Mouse (Mus musculus) c-Kit-negative CD71-positive TER-119-positive erythroid progenitor cells, embryonic 14.5 days (primary cell): ENCODE measurements around the gene Gm7075.
"Not testable (repeated sequence)": the region's sequence is repeated elsewhere in the genome, so short reads cannot be mapped to it uniquely, and the experiment has no call there.

Experiments used
- DNase-seq: peaks from one replicate; pipeline ENCODE4 v3.0.0-alpha.2; 2013; ENCODE audit warnings: low read depth, low spot score

The Gm7075 gene

DNA sequence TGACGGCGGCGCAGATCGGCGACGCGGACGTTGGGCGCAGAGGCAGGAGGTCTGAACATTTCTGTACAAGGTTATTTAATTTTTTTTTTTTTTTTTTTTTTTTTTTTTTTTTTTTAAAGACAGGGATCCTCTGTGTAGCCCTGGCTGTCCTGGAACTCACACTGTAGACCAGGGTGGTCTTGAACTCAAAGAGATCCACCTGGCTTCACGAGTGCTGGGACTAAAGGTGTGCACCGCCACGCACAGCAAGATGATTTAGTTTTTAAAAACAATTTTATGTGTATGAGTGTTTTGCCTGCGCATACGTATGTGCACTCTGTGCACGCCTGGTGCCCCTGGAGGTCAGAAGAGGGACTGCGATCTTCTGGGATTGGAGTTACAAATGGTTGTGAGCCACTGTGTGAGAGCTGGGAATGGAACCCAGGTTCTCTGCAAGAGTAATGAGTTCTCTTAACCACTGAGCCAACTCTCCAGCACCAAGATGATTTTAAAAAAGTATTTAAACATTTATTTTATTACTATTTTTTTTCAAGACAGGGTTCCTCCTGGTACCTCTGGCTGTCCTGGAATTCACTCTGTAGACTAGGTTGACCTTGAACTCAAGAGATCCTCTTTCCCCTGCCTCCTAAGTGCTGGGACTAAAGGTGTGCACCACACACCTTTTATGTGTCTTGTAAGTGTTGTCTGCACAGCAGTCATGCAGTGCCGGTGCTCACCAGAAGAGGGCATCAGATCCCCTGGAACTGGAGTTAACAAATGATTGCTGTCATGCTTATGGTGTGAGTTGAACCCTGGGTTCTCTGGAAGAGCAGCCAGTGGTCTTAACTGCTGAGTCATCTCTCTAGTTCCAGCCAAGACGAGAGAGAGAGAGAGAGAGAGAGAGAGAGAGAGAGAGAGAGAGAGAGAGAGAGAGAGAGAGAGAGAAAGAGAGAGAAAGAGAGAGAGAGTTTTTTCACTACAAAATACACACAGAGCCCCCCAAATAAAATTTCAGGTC lies at the start of gene Gm7075:
TSS of gene Gm7075 (minus strand) at position 51 of the 997 bp plus-strand sequence.
- DNase-seq, result no peak

DNA sequence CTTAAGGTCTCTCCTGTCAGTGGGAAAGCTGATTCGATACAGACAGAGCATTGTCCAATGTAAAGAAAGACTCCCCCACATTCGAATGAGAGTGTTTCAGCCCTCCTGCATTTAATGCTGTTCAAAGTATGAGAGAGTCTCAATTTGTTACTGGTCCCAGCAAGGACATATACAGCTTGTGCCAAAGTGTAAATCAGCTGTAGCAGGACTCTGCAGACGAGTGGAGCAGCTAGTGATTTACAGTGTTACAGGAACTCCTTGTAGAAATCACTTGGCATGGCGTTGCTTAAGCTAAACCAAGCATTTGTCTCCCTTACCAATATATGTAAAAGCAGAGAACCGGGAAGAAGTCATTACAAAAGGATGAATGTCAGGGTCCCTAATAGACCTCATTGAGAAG lies 39.3 kb upstream of the Gm7075 start:
- DNase-seq, result no peak

DNA sequence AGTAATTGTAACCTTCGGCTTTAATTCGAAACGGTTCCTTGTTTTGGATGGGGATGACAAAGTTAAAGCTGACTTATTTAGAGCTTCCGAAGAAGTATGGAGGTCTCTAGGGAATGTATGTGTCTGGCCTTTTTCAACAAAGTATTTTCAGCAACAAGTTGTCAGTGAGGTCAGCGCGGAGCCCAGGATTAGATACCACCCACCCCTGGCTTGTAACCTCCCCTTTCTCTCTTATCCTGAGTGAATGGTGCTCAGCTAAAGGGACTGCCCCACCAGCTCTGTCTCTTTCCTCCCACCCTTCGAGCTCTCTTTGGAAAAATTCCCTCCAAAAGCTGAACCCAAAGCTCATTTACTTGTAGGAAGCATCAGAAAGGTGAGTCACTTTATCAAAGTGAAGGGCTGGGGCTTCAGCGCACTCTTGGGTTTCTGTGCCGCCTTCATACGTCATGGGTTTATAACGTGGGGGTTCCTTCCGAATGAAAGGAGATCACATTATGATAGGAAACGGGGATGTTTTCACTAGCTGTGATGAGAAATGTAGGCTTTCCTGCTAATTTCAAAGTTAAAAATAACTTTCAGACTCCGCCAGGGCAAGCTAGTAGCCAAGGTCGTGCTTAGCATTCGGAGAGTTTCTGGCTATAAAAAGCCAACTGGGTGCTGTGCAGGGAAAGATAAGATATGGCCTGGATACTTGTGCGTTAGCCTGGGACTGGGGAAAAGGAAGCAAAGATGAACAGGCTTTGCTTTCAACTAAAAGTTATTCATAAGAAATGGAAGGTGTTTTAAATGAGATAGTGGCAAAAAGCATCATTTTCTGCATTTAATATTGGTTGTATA lies 35.9 kb upstream of the Gm7075 start:
- DNase-seq, result no peak

DNA sequence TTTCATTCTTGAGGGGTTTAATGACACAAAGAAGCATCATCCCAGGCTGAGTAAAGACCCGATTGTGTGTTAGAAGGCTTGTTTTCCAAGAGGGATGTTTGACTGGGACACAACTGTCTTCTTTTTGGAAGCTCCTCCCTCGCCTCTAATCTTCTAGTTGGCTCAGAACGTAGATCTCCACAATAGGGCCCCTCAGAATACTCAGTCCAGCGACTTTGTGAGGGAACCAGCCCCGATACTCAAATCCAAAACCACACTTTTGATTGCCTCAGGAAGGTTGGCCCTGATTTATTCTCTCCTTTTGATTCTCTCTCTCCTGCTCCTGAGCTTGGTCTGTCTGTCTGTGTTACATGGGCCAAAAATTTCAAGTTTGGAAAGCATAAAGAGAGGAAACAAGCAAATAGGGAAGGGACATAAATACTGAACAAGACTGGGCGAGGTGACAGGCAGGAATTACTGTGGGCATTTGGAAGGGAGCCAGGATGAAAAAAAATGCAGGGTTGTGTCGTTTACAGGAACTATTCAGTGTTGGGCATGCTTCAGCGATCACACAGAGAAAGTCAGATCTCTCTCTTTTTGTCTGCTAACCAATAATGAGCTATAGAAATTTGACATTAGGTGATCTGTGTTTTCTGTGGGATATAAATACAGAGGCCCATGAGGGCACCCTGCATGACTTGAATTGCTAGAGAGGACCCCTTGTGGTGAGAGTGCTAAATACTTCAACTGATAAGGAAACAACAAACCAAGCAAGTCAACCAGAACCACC lies 33.7 kb upstream of the Gm7075 start:
- no peak for DNase-seq

DNA sequence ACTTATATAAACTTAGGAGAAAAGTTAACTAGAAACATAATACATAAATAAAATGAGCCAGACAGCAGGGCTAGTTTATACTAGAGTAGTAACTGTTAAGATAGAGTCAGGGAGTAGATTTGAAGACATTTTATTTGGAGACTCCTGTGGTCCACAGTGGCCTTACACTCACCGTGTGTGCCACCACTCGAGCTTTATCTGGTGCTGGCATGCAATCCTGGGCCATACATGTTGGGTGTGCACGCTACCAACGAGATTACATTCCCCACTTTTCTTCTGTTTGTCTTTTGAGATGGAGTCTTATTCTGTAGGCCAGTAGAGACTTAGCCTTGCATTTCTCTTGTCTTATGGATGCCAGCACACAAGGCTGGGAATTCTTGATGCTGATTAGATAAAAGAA lies 32.3 kb upstream of the Gm7075 start:
- no peak for DNase-seq

DNA sequence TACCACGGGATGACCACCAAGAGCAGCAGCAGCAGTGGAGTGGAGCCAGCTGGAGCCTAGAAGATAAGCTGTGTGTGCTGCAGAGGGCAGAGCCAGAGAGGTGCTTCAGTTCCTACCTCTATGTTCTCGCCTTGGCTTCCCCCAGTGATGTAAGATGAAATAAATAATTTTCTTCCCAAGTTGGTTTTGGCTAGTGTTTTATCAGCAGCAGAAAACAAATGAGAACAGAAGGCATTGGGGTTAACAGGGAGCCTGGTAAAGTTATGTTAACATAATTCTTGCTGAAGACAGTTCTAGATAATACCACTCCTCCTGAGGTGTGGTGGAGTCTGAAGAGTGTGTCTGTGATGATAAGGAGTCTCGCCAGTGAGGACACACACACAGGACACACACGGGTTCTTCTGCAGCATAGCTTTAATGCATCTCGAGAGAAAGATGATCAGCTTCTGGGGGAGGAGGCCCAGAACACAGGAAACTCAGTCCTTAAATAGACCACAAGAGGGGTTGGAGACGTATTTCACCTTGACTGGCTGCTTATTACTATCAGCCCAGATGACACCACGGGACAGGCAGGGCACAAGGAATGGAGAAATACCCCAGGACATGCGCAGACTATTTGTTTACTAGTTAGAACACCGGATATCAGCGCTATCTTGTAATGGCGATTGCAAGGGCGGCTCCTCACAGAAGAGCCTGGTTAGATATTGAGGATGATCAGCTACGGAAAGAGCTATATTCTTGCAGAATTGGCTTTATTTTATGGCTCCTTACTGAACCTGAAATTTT lies 23.2 kb upstream of the Gm7075 start:
- DNase-seq, result not testable (repeated sequence)

DNA sequence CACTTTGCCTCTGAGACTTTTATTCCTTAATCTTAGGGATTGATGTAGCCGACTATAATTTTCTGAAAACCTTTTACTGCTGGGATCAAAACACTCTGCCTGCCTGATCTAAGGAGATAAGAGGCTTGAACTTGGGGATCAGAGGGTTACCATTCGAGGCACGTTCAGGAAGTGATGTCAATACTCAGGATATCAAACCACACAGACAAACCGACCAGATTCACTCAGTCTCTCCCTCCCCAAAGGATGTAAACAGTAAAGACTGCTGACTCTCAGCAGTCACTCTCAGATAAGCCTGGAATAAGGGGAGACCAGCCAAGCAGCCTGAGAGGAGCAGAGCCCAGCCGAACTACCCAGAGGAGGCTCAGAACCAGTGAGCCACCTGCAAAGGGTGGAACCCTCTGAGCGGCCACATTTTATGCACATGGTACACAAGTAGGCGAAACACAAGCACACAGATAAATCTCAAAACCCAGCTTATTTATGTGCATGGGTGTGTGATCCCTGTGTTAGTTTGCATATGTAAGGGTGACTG lies 18.2 kb upstream of the Gm7075 start:
- DNase-seq, result no peak

DNA sequence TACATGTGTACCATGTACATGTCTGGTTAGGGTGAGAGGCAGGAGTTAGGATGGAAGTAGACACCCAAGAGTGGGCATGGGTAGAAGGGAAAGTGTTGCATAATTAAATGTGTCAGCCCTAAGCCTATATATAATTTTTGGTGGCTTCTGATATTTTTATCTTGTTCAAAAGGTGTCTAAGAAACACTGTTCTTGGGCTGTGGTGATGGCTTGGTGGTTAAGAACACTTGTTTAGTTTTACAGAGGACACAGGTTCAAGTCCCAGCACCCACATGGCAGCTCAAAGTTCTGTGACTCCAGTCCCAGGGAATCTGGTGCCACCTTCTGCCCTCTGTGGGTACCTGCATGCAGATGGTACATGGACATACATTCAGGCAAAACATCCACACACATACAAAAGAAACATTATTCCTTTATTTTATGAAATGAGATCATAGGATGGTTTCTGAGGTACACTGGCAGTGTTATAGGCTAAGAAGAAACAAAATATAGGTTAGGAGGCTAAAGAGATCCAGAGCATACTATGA lies 17.2 kb upstream of the Gm7075 start:
- DNase-seq, result no peak

DNA sequence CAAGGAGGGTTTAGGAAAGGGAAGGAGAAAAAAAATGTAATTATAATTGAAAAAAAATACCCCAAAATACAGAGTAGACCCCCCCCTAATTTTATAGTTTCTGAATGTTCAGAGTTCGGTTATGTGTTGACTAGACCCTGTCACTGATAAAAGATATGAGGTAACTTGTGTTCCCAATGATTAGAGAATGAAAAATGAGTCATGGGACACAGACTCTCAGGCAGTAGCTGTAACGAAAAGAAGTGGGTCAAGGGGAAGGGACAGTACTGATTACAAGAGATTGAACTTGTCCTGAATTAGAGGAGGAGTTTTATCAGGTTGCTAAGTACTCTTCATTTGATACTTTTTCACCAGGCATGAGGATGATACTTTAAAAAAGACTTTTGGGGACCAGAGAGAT lies 11.3 kb upstream of the Gm7075 start:
- no peak for DNase-seq

DNA sequence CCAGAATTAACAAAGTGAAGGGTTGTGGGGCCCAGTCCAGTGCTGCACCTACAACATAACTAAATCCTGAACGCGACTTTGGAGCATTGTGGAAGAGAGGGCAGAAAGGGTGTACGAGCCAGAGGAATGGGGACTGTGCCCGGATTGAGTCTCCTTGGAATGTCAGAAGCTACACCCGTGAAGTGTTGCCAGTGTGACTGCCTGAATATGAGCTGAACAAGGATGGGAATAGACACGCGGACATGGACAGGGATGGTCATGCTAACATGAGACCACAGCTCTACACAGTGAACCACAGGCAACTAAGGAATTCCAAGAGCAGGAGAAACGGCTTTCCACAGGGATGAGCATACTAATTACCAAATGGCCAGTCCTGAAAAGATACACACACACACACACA lies 10.5 kb upstream of the Gm7075 start:
- no peak for DNase-seq

DNA sequence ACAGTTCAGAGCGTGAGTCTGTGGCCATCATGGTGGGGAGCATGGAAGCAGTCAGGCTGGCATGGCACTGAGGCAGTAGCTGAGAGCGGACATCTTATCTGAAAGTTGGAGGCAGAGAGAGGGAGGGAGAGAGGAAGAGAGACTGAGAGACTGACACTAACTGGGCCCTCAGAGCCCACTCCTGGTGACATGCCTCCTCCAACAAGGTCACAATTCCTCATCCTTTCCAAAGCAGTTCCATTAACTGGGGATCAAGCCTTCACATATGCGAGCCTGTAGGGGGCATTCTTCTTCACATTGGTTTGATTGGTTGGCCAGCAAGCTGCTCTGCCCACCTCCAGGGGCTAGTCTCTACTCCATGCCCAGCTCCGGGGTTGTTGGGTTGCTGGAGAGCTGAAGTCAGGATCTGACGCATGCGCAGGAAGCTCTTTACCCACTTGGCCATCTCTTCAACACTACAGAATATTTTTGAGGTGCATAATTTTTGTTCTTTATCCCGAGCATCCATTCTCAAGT lies 9.7 kb upstream of the Gm7075 start:
- DNase-seq, result no peak

DNA sequence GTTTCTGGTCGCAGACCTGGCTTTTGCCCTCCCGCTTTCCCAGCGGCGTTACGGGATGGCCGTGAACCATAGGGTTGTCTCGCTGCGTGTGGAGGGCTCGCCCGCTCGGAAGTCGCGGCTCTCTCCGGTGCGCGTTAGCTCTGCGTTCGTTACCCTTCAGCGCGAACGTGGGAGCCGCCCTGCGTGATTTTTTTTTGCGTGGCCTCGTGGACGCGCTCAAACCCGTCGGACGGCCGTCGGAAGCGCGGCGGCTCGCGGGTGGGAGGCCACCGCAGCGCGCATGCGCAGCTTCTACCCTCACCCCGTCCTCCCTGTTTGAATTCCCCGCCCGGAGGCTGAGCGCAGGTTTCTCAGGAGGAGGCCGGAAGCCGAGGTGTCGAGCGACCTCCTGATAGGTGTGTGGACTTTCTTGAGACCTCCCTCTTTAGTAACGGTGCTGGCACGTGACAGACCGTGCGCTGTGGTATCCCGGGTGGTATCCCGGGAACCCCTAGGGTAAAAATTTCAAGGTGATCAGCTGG lies 8.3 kb upstream of the Gm7075 start, which contains the start of gene Ctnna3:
TSS of gene Ctnna3 (plus strand) at position 314 of the 521 bp plus-strand sequence.
- peak; percentile 88 for DNase-seq

DNA sequence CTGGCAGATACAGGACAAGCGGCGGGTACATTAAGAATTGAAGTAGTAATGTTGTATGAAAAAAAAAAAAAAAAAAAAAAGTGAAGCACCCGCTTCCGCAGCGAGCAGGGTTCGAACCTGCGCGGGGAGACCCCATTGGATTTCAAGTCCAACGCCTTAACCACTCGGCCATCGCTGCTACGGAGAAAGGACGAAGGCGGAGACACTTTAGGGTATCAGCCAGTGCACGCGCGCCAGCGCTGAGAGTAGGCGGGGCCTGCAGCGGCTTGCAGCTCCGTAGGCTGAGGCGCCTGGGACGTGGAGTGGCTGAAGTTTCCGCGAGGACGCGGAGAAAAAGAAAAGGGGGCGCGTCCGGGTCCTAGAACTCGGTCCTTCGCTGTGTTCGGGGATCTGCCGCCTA lies 7.8 kb upstream of the Gm7075 start:
- peak; percentile 91 for DNase-seq

DNA sequence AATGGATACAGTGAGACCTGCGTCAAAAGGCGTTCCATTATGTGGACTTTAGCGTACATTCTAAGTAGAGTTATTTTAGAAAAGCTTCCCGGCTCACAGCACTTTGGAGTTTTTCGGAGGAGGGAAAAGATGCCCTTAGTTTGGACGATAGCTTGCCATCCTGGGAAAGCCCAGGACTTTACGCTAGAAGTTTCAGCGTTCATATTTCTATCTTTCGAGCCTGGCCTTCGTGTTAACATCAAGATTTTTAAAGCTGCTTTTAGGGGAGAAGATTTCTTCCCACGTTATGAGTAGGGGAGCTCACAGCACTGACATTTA lies 7.4 kb upstream of the Gm7075 start:
- no peak for DNase-seq

DNA sequence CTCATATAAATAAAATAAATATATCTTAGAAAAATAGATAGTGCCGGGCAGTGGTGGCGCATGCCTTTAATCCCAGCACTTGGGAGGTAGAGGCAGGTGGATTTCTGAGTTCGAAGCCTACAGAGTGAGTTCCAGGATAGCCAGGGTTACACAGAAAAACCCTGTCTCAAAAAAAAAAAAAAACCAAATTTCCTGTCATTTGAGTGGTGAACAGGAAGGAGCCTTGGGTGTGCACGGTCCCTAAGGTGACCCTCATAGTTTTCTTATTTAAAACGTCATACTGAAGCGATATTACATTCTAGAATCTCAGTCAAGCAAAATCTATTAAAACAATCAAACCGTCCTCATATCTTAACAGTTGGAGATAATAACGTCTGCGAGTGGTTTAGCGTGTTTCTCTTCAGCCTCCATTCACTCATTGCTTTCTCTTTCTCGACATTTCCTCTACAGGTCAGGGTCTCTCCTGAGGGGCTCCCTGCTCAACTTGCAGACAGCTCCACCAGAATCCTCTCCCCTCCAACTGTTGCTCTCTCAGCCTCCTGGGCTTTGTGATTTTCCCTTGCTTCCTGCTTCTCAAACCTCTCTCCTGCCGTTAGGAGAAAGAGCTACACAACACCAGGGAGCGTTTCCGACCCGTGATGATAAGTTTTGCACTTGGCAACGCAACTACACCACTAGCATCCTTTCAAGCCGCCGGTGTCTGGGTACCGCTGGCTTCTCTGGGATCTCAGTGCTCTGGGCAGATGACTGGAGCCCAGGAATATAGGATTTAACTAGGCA lies 6.8 kb upstream of the Gm7075 start:
- no peak for DNase-seq

DNA sequence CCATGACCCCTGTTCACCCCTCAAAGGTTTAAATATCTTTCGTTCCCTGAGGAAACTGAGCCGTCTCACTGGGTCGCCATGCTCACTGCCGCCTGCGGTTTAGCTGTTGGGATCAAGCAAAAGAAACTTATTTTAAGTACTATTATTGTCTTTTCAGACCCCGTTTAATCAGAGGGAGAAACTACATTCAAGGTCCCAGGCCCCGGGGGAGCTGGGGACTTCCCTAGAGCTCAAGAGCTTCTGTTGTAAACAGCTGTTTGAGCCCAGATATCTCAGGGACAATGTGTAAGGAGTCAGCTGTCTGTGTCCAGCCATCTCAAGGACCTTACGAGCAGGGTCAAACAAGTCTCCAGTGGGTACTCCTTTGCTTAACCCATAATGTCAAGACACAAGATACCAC lies 5.6 kb upstream of the Gm7075 start:
- DNase-seq, result no peak

DNA sequence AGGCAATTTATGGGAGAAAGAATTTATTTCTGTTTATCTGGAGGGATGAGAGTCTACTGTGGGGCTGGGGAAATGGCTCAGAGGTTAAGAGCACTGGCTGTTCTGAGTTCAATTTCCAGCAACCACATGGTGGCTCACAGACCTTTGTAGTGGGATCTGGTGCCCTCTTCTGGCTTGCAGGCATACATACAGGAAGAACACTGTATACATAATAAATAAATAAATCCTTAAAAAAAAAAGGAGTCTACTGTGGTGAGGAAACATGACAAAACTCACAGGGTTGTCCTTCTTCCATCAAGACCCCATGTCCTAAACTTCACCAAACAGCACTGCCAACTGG lies 2.9 kb upstream of the Gm7075 start:
- no peak for DNase-seq

DNA sequence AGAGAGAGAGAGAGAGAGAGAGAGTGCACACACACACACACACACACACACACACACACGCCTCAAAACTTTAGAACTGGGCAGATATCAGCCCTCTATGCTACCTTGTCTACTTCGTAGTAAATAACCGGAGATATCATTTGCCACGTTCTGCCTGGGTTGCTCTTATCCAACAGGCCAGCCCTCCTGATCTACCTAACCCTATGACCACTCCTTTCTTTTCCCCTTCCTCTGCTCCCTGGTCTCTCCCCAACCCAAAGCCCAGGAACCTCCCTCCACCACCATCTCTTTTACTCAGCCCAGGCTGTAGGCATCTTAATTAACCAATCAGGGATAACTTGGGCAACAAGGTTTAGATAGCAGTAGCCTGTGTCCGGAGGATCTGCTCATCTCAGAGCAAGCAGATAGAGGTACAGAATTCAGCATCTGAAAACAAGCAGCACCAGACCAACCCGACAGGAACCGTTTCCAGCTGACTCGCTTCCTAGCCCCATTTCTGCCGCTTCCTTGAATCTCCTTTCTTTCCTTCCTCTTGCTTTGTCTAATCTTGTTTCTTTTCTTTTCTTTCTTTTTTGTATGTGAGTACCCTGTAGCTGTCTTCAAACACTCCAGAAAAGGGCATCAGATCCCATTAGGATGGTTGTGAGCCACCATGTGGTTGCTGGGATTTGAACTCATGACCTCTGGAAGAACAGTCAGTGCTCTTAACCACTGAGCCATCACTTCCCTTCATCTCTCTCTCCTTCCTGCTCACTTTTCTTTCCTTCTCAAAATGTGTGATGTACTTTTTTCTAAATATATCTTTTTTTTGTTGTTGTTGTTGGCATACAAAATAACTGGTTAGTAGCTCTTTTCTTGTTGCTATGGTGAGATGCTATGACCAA lies 2.2 kb upstream of the Gm7075 start:
- no peak for DNase-seq

DNA sequence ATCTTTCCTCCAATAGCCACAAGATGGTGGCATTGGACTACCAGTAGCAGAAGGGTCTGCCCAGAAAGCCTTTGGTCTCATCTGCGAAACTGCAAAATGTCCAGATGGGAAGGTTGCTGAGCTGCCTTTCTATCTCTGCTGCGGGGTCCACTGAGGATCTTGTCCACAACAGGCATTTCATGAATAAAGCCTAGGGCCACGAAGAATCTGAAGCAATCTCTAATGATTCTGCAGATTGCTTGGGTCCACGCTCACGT lies 1.1 kb upstream of the Gm7075 start:
- DNase-seq, result no peak
